Mouse (Mus musculus) limb, embryonic 14.5 days (tissue): ENCODE data around the gene Olfr49. TPM values are rescaled to one million over a fixed set of nuclear protein-coding genes. Genes with fewer than 3 reads are reported as not detected.

Experiments
- ATAC-seq: fragments of 200-750 bp; cut with Nextera tagmentation; 2 replicates; pipeline ENCODE4 v1.8.0; 2017; ENCODE audit warnings: low read depth, moderate number of reproducible peaks, moderate TSS enrichment; ENCODE audit not compliant: low FRiP score
- DNase-seq: peaks from one replicate; pipeline ENCODE4 v3.0.0-alpha.2; 2015; ENCODE audit warnings: low spot score
- H3K27ac ChIP-seq: fragments of 300-500 bp; sonication (generic); replicated peaks from 2 replicates; pipeline ENCODE4 v1.5.1; 2014; ENCODE audit warnings: low read depth, mild to moderate bottlenecking, low read length, moderate library complexity, mixed read lengths
- H3K27me3 ChIP-seq: fragments of 300-500 bp; sonication (generic); 2 replicates; pipeline ENCODE4 v1.6.1; 2014; ENCODE audit warnings: low read length, mixed read lengths; ENCODE audit not compliant: control insufficient read depth, insufficient read depth
- H3K36me3 ChIP-seq: fragments of 300-500 bp; sonication (generic); 2 replicates; pipeline ENCODE4 v1.6.1; 2014; ENCODE audit warnings: mild to moderate bottlenecking, low read length, moderate library complexity, mixed read lengths; ENCODE audit not compliant: control insufficient read depth, insufficient read depth
- H3K4me1 ChIP-seq: fragments of 300-500 bp; sonication (generic); 2 replicates; pipeline ENCODE4 v1.6.1; 2014; ENCODE audit warnings: antibody characterized with exemption, low read length, mixed read lengths; ENCODE audit not compliant: control insufficient read depth, insufficient read depth
- H3K4me2 ChIP-seq: fragments of 300-500 bp; sonication (generic); replicated peaks from 2 replicates; pipeline ENCODE4 v1.6.1; 2014; ENCODE audit warnings: low read depth, mild to moderate bottlenecking, low read length, moderate library complexity; ENCODE audit not compliant: severe bottlenecking
- H3K4me3 ChIP-seq: fragments of 300-500 bp; sonication (generic); replicated peaks from 2 replicates; pipeline ENCODE4 v1.5.1; 2014; ENCODE audit warnings: low read length
- H3K9ac ChIP-seq: fragments of 300-500 bp; sonication (generic); 2 replicates; pipeline ENCODE4 v1.6.1; 2014; ENCODE audit warnings: mild to moderate bottlenecking, low read depth, low read length, moderate library complexity; ENCODE audit not compliant: severe bottlenecking
- H3K9me3 ChIP-seq: fragments of 300-500 bp; sonication (generic); 2 replicates; pipeline ENCODE4 v1.6.1; 2016; ENCODE audit warnings: low read length; ENCODE audit not compliant: control insufficient read depth
- POLR2A ChIP-seq: fragments of 200-500 bp; IDR thresholded peaks from 2 replicates; pipeline ENCODE4 v1.8.0; 2012; ENCODE audit warnings: inconsistent platforms, mild to moderate bottlenecking, moderate library complexity, borderline replicate concordance; ENCODE audit not compliant: insufficient read depth, insufficient read length; ENCODE audit errors: extremely low read depth
- WGBS: fragments of 180-500 bp; shearing (Covaris S2); extraction: QIAGEN DNeasy Blood & Tissue Kit; methylation state at CpG from one replicate; pipeline ENCODE4 v1.1.7; 2014; 5-methylcytosine and 5-hydroxymethylcytosine counted together
- polyA plus RNA-seq, 2 experiments: library from polyadenylated mRNA; depleted of rRNA in 1 of 2; stranded (reverse) in 1 of 2; unstranded in 1 of 2; fragments of >200 nt; fragmentation: Nextera tagmentation in 1 of 2; extraction: Ambion mirVana in 1 of 2; gene quantifications; 2 replicates each; pipeline versions ENCODE4 v1.2.1 to v1.2.3; 2012 to 2014

Olfr49 gene
- polyA plus RNA-seq, 2 experiments, result not detected

GRCm38 (mm10) chr14:54234231-54235040 lies 50.3 kb downstream of the Olfr49 start:
- Histone ChIP-seq H3K27me3 (no peaks in the 10 kb centered on the region), H3K4me2 (no peak overlapping the region), H3K9ac (no peak overlapping the region), H3K36me3 (peaks cover 34% of the 10 kb centered on the region), H3K27ac (0 out of 2 replicates have a peak overlapping the region, but pooled peaks have one; percentile 0), H3K4me1 (peaks cover 7% of the 10 kb centered on the region; the same call in 1 of the 2 replicates), H3K9me3 (no peaks in the 10 kb centered on the region), H3K4me3 (no peak overlapping the region)
- DNase-seq (no peak), ATAC-seq (no peak)
- TF ChIP-seq POLR2A, result no peak
- 74% methylated on average over 20 of the region's 20 CpGs for WGBS

DNA sequence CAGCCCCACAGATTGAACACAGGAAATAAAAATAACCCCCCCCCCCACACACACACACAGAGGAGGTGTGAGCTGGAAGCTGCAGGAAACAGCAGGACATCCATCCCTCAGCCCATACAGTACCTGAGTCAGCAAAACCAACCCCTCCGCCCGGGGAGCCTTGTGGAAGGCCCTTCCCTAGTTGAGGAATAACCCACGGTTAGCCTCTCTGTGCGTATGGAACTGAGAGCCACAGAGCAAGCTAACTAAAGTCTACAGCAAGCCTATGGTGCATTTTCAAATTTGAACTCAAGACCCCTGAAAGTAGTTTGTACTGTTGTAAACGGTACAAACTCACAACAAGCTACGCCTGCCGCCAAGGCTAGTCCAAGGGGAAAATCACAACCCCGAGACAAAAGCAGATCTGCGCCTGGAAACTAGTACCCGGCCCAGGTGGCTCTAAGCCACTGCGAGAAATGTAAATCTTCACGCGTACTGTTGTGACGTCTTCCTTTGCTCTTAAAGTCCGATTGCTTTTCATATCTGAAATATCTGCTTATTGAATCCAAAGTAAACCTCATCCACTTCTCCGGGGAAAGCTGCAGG lies 51.1 kb downstream of the Olfr49 start:
- 63% methylated on average over 16 of the region's 16 CpGs for WGBS
- DNase-seq (no peak), ATAC-seq (0 out of 2 replicates have a peak, but pooled peaks have one; percentile 16)
- TF ChIP-seq POLR2A, result no peak
- peaks cover 7% of the 10 kb centered on the region; the same call in 1 of the 2 replicates for H3K4me1 ChIP-seq
- H3K4me3 ChIP-seq, result no peak overlapping the region
- H3K27me3 ChIP-seq, result no peaks in the 10 kb centered on the region
- H3K27ac ChIP-seq, result 0 out of 2 replicates have a peak overlapping the region, but pooled peaks have one; percentile 40
- no peaks in the 10 kb centered on the region for H3K9me3 ChIP-seq
- H3K4me2 ChIP-seq, result 0 out of 2 replicates have a peak overlapping the region, but pooled peaks have one; percentile 23
- peaks cover 29% of the 10 kb centered on the region for H3K36me3 ChIP-seq
- H3K9ac ChIP-seq, result no peak overlapping the region

GRCm38 (mm10) chr14:54232811-54233558 lies 51.8 kb downstream of the Olfr49 start:
- Histone ChIP-seq H3K9ac (peak overlapping the region; percentile 22; the same call in 1 of the 2 replicates), H3K4me2 (0 out of 2 replicates have a peak overlapping the region, but pooled peaks have one; percentile 23), H3K36me3 (peaks cover 26% of the 10 kb centered on the region), H3K27ac (peak overlapping the region; percentile 40; the same call in 1 of the 2 replicates), H3K9me3 (no peaks in the 10 kb centered on the region), H3K27me3 (no peaks in the 10 kb centered on the region), H3K4me1 (peaks cover 7% of the 10 kb centered on the region; the same call in 1 of the 2 replicates), H3K4me3 (no peak overlapping the region)
- no peak for DNase-seq
- 0 out of 2 replicates have a peak, but pooled peaks have one; percentile 17 for ATAC-seq
- no peak for TF ChIP-seq POLR2A
- WGBS, result 13% methylated on average over 9 of the region's 9 CpGs

GRCm38 (mm10) chr14:54232143-54232542 lies 52.6 kb downstream of the Olfr49 start:
- WGBS, result 62% methylated on average over 9 of the region's 9 CpGs
- H3K27me3 ChIP-seq, result no peaks in the 10 kb centered on the region
- no peak overlapping the region for H3K4me2 ChIP-seq
- H3K27ac ChIP-seq, result no peak overlapping the region
- DNase-seq, result no peak
- H3K9ac ChIP-seq, result no peak overlapping the region
- no peak for ATAC-seq
- H3K4me1 ChIP-seq, result peaks cover 10% of the 10 kb centered on the region; the same call in 1 of the 2 replicates
- H3K4me3 ChIP-seq, result no peak overlapping the region
- no peaks in the 10 kb centered on the region for H3K9me3 ChIP-seq
- TF ChIP-seq POLR2A, result no peak
- peaks cover 19% of the 10 kb centered on the region for H3K36me3 ChIP-seq
